Mouse (Mus musculus) fibroblast of lung, adult 2 months (primary cell): ENCODE results near the gene Gm45234.

Experiments
- DNase-seq: peaks from one replicate; pipeline ENCODE4 v3.0.0-alpha.2; 2011; ENCODE audit warnings: low read depth

Gm45234 gene

DNA sequence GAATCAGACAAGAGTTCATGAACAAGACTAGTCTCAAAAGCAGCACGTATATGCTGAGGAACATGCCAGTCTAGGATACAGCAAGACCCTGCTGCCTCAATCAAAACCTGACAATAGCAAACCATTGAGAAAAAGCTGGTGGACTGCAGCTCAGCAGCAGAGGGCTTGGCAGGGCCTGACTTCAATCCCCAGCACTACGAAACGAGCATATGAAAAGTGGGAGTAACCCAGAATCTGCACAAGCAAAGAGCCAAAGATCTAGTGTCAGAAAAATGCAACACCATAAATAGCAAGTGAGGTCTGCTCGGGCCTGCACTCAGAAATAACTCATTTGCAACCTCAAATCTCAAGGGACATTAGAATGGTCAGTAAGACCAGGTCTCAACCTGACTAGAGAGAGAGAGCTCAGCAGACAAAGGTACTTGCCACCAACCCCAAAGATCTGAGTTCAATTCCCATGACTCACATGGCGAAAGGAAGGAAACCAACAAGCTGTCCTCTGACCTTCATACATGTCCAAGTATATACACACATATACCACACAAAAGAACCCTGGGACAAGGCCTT is 49.7 kb downstream of the Gm45234 start:
- DNase-seq: no peak

DNA sequence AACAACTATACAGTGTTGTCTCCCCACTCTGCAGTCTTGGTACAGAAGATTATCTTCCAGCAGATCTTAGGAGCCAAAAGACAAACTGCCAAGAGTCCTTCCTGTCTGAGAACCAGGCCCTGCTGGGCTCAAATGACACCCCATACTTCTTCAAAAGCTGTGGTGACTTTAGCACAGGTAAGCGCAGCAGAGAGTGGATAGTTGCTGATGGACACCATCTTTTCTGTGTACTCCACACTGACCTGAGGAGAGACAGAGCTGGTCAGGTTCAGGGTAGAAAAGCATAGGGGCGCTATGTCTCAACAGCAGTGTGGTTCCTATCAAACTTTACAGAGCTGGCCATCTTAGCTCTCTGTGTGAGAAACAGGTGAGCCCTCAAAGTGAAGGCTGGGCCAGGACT is 51.4 kb downstream of the Gm45234 start:
- no peak for DNase-seq

DNA sequence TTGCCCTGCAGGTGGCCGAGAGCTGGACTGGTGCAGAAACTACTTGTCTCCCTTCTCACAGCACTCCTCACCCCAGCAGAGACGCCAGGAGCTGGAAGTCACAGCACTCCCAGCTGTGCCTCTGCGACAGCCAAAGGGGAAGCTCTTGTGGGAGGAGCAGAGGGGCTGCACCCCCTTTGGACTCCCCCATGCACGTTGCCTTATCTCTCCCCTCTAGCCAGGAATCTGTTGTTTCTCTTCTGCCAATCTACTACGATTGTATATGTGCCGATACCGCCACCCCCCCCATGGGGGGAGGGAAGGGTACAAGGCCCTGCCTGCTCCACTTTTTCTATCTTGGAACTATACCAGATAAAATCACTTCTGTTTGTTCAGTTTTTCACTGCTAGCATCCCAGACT is 52.0 kb downstream of the Gm45234 start:
- DNase-seq: no peak

DNA sequence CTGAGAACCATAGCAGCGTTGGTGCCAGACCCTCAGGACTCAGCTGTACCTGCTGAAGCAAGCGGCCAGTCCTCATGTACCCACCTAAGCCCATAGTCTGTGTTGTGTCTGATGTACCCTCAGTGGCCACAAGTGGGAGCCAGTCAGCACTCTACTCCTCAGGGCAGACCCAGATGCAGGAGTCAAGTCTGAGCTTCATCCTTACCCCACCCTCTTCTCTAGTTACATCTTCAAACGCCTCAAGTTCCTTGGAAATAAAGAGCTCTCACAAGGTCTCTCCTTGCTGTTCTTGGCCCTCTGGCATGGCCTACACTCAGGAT is 53.1 kb downstream of the Gm45234 start:
- no peak for DNase-seq

DNA sequence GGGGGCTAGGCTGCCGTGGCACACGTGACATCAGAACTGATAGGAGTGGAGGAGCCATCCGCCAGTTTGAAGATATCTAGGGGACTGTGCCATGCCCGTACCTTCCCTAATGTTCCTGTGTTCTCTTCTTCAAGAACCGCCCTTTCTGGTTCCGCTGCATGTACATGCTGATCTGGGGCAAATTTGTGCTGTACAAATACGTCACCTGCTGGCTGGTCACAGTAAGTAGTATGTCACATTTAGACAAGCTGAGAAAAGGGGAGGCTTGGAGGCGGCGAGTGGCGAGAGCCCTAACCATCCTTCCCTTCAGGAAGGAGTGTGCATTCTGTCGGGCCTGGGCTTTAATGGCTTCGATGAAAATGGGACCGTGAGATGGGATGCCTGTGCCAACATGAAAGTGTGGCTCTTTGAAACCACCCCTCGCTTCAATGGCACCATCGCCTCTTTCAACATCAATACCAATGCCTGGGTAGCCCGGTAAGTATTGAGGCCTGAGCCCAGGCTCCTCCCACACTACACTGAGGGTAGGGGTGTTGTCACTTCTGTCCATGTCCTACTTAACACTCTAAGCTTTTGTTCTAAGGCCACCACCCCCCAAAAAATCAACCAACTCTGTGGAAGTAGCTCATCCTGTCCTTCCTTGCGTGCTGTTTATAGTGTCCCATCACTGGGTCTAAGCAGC is 53.6 kb downstream of the Gm45234 start:
- no peak for DNase-seq

DNA sequence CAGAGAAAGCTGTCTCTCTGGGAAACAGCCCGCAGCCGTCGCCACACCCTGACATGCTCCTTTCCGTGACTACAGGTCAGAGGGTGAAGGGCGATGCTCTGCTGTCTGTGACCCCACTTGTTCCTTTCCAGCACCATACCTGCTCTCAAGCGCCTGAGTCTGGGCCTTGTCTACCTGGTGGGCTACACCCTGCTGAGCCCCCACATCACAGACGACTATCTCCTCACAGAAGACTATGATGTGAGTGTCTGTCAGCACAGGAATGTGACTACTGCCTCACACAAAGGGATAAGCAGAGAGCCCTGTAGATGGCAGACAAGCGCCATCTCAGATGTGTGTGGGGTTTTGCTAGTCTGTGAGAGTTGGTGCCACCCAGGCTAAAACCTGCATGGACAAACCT is 54.5 kb downstream of the Gm45234 start:
- no peak for DNase-seq

DNA sequence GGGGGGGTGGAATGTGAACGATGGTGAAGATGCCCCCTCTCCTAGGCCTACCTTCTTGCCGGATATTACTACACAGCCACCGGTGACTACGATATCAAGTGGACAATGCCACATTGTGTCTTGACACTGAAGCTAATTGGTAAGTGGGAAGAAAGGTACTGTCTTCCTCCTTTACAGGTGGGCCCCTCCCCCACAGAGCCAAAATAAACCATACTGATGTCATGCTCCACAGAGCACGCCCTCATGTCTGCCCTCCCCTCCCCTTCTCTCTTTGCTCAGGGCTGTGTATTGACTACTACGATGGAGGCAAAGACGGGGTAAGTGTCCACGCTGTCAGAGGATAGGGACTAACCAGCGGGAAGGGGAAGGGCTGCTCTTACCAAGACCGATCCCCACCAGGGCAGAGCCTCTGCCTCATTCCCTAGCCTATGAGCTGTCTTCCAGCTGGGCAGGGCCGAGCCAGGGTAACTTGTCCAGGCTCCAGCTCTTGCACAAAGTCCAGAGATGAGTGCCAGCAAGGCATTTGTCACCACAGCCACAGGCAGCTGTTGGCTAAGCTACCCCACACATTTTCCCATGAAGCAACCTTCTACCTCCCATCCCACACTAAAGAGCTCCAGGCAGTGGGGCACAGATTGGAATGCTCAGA is 55.7 kb downstream of the Gm45234 start:
- peak; percentile 87 for DNase-seq

DNA sequence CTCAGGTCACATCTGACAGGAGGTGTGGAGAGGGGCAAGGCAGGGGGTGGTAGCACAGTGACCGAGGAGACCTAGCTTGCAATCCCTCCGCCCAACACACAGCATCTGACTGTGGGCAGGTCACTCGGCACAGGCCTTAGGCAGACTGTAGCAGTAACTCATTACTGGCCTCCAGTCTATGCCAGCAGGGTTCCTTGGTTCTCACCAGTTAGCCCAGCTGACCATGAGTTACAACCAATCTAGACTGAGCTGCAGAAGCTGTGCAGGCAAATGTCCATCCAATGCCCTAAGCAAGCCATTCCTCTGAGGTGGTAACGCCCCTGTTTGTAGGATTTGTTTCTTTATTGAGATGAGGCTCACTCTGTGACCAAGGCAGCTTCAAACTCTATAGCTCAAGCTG is 56.5 kb downstream of the Gm45234 start:
- DNase-seq: no peak

DNA sequence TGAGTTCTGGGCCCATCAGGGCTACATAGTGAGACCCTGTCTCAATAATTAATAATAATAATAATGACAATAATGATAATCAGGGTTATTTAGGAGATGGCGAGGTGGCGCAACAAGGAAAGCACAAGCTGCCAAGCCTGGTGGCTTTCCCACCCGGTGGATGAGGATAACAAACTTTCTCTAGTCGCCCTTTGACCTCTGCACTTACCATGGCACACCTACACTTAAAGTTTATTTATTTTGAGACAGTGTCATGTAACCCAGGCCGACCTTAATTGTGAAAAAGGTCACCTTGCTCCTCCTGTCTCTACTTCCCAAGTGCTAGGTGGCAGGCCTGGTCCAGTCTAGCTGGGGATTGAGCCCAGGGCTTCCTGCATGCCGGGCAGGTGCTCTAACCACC is 57.1 kb downstream of the Gm45234 start:
- no peak for DNase-seq

DNA sequence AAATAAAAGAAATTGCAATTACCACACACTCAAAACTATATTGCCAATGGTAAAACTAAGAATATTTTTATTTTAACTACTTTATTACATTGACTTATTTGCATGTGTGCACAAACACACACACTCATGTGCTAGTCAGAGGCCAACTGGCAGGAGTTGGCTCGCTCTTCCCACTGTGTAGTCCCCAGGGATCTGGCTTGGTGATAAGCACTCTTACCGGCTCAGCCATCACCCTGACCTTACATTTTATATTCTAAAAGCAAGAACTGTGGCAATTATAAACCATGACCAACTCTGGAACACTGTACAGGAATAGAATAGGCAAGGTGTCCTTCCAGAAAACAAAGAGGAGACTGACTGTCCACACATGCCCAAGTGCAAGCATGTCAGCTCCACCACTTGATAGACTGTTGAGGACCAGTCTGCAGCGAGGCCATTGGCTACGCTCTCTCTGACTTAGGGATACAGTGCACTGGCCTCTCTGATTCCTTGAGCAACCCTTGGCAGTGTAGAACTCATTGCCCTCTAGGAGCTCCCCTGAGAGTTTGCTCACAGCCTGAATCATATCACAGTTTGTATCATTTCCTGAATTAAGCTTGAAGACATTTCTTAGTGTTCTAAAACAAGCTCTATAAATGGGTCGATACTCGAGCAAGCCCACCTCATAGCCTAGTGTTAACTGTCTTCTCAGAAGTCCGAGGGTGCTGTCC is 59.2 kb downstream of the Gm45234 start:
- DNase-seq: no peak

DNA sequence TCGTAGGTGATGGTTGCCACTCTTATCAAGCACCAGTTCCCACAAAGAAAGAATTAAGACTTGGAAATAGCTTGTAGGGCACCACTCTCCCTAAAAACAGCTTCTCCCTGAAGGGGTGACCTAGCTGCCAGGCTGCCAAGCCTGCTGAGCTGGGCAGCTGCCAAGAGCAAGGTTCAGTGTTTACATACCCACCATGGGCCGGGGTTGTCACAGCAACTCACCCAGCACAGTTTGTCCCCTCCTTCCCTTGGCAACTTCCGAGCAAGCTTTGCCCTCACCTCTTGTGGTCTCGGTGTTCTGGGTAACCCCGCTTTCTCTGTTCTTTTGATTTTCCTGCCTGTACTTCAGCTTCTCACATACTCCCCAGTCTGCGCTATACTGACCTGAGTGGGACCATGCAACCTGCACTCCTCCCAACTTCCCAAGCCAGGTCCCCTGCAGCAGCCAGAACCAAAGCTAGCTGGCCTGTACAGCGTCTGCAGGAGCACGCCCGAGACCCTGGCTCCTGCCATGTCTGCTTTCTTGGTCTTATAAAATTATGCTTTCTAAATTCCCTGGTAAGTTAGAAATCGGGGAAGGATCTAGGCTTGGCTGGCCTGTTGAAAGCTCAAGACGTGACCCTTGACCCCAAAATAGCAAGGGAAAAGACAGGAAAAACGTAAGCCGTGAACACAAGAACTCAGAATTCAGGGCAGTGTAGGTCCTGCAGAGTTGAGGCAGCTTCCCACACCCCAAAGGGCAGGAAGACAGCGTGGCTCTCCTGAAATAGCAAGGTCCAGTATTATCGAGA is 61.5 kb downstream of the Gm45234 start:
- no peak for DNase-seq

DNA sequence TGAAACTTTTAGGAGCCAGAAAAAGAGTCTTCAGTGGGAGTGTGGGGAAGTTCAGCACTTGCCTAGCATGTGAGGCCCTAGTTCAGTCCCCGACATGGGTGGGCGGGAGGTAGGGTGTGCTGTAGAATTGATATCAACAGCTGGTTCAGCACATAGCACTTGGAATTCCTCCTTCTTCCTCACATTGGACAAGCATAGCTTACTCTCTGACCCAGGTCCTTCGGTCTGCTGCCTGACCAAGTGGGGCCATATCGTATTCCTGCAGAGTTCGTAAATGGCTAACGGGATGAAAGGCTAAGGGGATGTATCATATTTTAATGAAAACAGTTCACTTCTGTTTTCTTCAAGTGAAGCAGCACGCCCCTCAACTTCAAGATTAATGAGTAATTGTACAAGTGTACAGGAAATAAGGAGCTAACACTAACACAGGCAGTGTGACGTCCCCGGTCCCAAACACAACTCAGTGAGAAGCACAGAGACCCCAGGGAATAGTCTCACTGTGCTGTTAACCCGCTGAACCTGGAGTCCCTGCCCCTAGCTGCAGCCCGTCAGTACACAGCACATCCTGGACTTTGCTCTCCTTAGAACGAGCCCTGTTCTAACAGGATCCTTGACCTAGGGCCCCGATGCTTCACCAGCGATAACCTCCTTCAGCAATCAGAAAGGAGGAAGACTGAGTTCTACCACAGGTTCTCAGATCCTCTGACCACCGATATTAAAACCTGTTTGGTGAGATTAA is 62.4 kb downstream of the Gm45234 start:
- no peak for DNase-seq

DNA sequence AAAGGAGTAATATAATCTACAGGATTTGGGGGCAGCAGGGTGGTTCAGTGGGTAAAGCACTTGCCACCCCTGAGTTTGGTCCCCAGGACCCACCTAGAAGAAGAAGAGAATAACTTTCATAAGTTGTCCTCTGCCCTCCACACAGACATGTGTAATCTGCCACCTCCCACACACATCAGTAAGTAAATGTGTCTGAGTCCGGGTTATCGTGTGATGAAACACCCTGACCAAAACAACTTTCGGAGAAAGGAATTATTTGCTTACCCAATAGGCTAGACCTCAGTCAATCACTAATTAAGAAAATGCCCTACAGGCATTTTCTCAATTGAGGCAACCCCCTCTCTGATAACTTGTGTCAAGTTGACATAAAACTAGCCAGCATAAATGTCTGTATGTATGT is 65.3 kb downstream of the Gm45234 start:
- no peak for DNase-seq
